Mouse (Mus musculus): ENCODE measurements around the gene Gtf2ird2. TPM values are rescaled to one million over a fixed set of nuclear protein-coding genes. Genes with fewer than 3 reads are reported as not detected.
A peak's percentile ranks its signal among the peaks of the same experiment; 100 is the strongest.

Gtf2ird2 gene
- polyA plus RNA-seq, 1 experiment from 2014 or later = 6.9 TPM

DNA sequence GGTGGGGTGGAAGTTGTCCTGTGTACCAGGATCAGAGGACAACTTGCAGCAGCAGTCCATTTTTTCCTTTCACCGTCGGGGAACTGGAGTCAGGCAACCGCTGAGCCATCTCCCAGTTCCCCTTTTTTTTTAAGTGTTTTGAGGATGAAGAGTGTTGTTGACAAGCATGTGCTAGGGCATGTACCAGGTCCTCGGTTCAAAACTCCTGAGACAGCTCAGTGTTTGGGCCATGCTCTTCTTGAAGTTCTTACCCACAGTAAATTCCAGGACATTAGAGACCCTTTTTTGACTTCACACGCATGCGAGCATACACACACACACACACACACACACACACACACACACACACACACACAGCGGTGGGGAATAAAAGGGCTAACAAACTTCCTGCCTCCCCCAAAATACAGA, 49.4 kb downstream of the Gtf2ird2 start:
- peaks cover 9% of the 10 kb centered on the region for H3K4me1 ChIP-seq (ENCODE audit: control insufficient read depth, insufficient read depth, low read length)
- no peak overlapping the region for H3K9ac ChIP-seq (ENCODE audit: low read length)
- no peaks in the 10 kb centered on the region for H3K9me3 ChIP-seq (ENCODE audit: control insufficient read depth, low read length)
- H3K4me3 ChIP-seq (ENCODE audit: low read depth, low read length) = no peak overlapping the region
- H3K4me2 ChIP-seq (ENCODE audit: low read depth) = no peak overlapping the region
- DNase-seq (ENCODE audit: low spot score) (no peak), ATAC-seq (ENCODE audit: insufficient read depth, low FRiP score, low TSS enrichment) (no peak)
- no peaks in the 10 kb centered on the region for H3K27me3 ChIP-seq (ENCODE audit: control insufficient read depth, insufficient read depth, low read length)
- H3K27ac ChIP-seq (ENCODE audit: low read depth, low read length) = no peak overlapping the region
- peaks cover 12% of the 10 kb centered on the region for H3K36me3 ChIP-seq (ENCODE audit: control insufficient read depth, insufficient read depth, low read length)
- 68% methylated on average over 7 of the region's 7 CpGs for WGBS

DNA sequence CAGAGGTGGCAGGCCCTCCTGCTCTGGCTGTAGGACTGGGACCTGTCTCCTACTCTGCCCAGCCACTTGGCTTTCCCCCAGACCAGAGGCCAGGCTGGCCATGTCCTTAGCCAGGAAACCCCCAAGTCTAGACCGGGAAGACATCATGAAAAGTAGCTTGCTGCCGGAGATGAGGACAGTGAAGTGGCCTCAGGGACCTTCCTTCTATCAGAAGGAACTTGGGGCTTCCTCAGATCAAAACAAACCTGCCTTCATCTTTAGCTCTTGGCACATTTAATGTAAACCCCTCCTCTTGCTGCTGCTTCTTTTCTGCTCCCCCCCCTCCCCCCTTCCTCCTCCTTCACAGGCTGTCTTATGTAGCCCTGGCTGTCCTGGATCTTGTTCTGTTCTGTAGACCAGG, 50.4 kb downstream of the Gtf2ird2 start:
- 0 out of 2 replicates have a peak overlapping the region, but pooled peaks have one; percentile 10 for H3K27ac ChIP-seq (ENCODE audit: low read depth, low read length)
- H3K36me3 ChIP-seq (ENCODE audit: control insufficient read depth, insufficient read depth, low read length) = peaks cover 19% of the 10 kb centered on the region

GRCm38 (mm10) chr5:134235111-134235510, 51.3 kb downstream of the Gtf2ird2 start:
- Histone ChIP-seq H3K4me2 (ENCODE audit: low read depth) (no peak overlapping the region), H3K36me3 (ENCODE audit: control insufficient read depth, insufficient read depth, low read length) (peaks cover 27% of the 10 kb centered on the region), H3K9ac (ENCODE audit: low read length) (no peak overlapping the region), H3K4me1 (ENCODE audit: control insufficient read depth, insufficient read depth, low read length) (peaks cover 9% of the 10 kb centered on the region), H3K27ac (ENCODE audit: low read depth, low read length) (no peak overlapping the region), H3K4me3 (ENCODE audit: low read depth, low read length) (no peak overlapping the region), H3K27me3 (ENCODE audit: control insufficient read depth, insufficient read depth, low read length) (no peaks in the 10 kb centered on the region), H3K9me3 (ENCODE audit: control insufficient read depth, low read length) (no peaks in the 10 kb centered on the region)
- 55% methylated on average over 6 of the region's 6 CpGs for WGBS
- no peak for DNase-seq (ENCODE audit: low spot score)
- no peak for ATAC-seq (ENCODE audit: insufficient read depth, low FRiP score, low TSS enrichment)

More for the DNA sequence above, 50.4 kb downstream of the Gtf2ird2 start:
- Histone ChIP-seq H3K9me3 (ENCODE audit: control insufficient read depth, low read length) (no peaks in the 10 kb centered on the region), H3K27me3 (ENCODE audit: control insufficient read depth, insufficient read depth, low read length) (no peaks in the 10 kb centered on the region), H3K4me3 (ENCODE audit: low read depth, low read length) (no peak overlapping the region), H3K4me1 (ENCODE audit: control insufficient read depth, insufficient read depth, low read length) (peaks cover 9% of the 10 kb centered on the region), H3K9ac (ENCODE audit: low read length) (no peak overlapping the region), H3K4me2 (ENCODE audit: low read depth) (no peak overlapping the region)
- ATAC-seq (ENCODE audit: insufficient read depth, low FRiP score, low TSS enrichment) (no peak), DNase-seq (ENCODE audit: low spot score) (no peak)
- WGBS = 50% methylated on average over 2 of the region's 2 CpGs

GRCm38 (mm10) chr5:134236241-134236640, 52.4 kb downstream of the Gtf2ird2 start:
- ATAC-seq (ENCODE audit: insufficient read depth, low FRiP score, low TSS enrichment) (no peak), DNase-seq (ENCODE audit: low spot score) (no peak)
- Histone ChIP-seq H3K4me2 (ENCODE audit: low read depth) (no peak overlapping the region), H3K27ac (ENCODE audit: low read depth, low read length) (no peak overlapping the region), H3K4me3 (ENCODE audit: low read depth, low read length) (no peak overlapping the region), H3K4me1 (ENCODE audit: control insufficient read depth, insufficient read depth, low read length) (peaks cover 9% of the 10 kb centered on the region), H3K27me3 (ENCODE audit: control insufficient read depth, insufficient read depth, low read length) (no peaks in the 10 kb centered on the region), H3K36me3 (ENCODE audit: control insufficient read depth, insufficient read depth, low read length) (peaks cover 38% of the 10 kb centered on the region), H3K9me3 (ENCODE audit: control insufficient read depth, low read length) (no peaks in the 10 kb centered on the region), H3K9ac (ENCODE audit: low read length) (no peak overlapping the region)
- 93% methylated on average over 3 of the region's 3 CpGs for WGBS

- H3K9ac ChIP-seq (ENCODE audit: low read length) = no peak overlapping the region
- H3K4me3 ChIP-seq (ENCODE audit: low read depth, low read length) = no peak overlapping the region
- no peak overlapping the region for H3K27ac ChIP-seq (ENCODE audit: low read depth, low read length)
- ATAC-seq (ENCODE audit: insufficient read depth, low FRiP score, low TSS enrichment) (no peak), DNase-seq (ENCODE audit: low spot score) (no peak)
- no peak overlapping the region for H3K4me2 ChIP-seq (ENCODE audit: low read depth)
- no peaks in the 10 kb centered on the region for H3K9me3 ChIP-seq (ENCODE audit: control insufficient read depth, low read length)
- H3K4me1 ChIP-seq (ENCODE audit: control insufficient read depth, insufficient read depth, low read length) = peaks cover 9% of the 10 kb centered on the region
- no peaks in the 10 kb centered on the region for H3K27me3 ChIP-seq (ENCODE audit: control insufficient read depth, insufficient read depth, low read length)
- peaks cover 44% of the 10 kb centered on the region for H3K36me3 ChIP-seq (ENCODE audit: control insufficient read depth, insufficient read depth, low read length)
- 88% methylated on average over 6 of the region's 6 CpGs for WGBS
These were observed 53.0 kb downstream of the Gtf2ird2 start for GRCm38 (mm10) chr5:134236796-134237195.

- no peak for DNase-seq (ENCODE audit: low spot score)
- Histone ChIP-seq H3K4me3 (ENCODE audit: low read depth, low read length) (no peak overlapping the region), H3K36me3 (ENCODE audit: control insufficient read depth, insufficient read depth, low read length) (peaks cover 46% of the 10 kb centered on the region), H3K27me3 (ENCODE audit: control insufficient read depth, insufficient read depth, low read length) (no peaks in the 10 kb centered on the region), H3K27ac (ENCODE audit: low read depth, low read length) (no peak overlapping the region), H3K9me3 (ENCODE audit: control insufficient read depth, low read length) (no peaks in the 10 kb centered on the region), H3K4me1 (ENCODE audit: control insufficient read depth, insufficient read depth, low read length) (peaks cover 9% of the 10 kb centered on the region), H3K4me2 (ENCODE audit: low read depth) (no peak overlapping the region), H3K9ac (ENCODE audit: low read length) (no peak overlapping the region)
- 94% methylated on average over 11 of the region's 11 CpGs for WGBS
- no peak for ATAC-seq (ENCODE audit: insufficient read depth, low FRiP score, low TSS enrichment)
These were observed 53.7 kb downstream of the Gtf2ird2 start for GRCm38 (mm10) chr5:134237508-134237907.

GRCm38 (mm10) chr5:134237936-134238760, 54.3 kb downstream of the Gtf2ird2 start:
- Histone ChIP-seq H3K4me2 (ENCODE audit: low read depth) (no peak overlapping the region), H3K27me3 (ENCODE audit: control insufficient read depth, insufficient read depth, low read length) (no peaks in the 10 kb centered on the region), H3K36me3 (ENCODE audit: control insufficient read depth, insufficient read depth, low read length) (peaks cover 51% of the 10 kb centered on the region), H3K4me3 (ENCODE audit: low read depth, low read length) (no peak overlapping the region), H3K9ac (ENCODE audit: low read length) (no peak overlapping the region), H3K9me3 (ENCODE audit: control insufficient read depth, low read length) (no peaks in the 10 kb centered on the region), H3K27ac (ENCODE audit: low read depth, low read length) (no peak overlapping the region; the same call in 1 of the 2 replicates), H3K4me1 (ENCODE audit: control insufficient read depth, insufficient read depth, low read length) (peaks cover 9% of the 10 kb centered on the region)
- ATAC-seq (ENCODE audit: insufficient read depth, low FRiP score, low TSS enrichment) (peak; percentile 55; the same call in 1 of the 2 replicates), DNase-seq (ENCODE audit: low spot score) (peak; percentile 61)
- 75% methylated on average over 28 of the region's 28 CpGs for WGBS

- H3K4me1 ChIP-seq (ENCODE audit: control insufficient read depth, insufficient read depth, low read length) = no peaks in the 10 kb centered on the region
- H3K27ac ChIP-seq (ENCODE audit: low read depth, low read length) = no peak overlapping the region
- H3K9ac ChIP-seq (ENCODE audit: low read length) = no peak overlapping the region
- H3K36me3 ChIP-seq (ENCODE audit: control insufficient read depth, insufficient read depth, low read length) = peaks cover 76% of the 10 kb centered on the region
- DNase-seq (ENCODE audit: low spot score) (no peak), ATAC-seq (ENCODE audit: insufficient read depth, low FRiP score, low TSS enrichment) (no peak)
- no peaks in the 10 kb centered on the region for H3K27me3 ChIP-seq (ENCODE audit: control insufficient read depth, insufficient read depth, low read length)
- H3K4me2 ChIP-seq (ENCODE audit: low read depth) = no peak overlapping the region
- no peak overlapping the region for H3K4me3 ChIP-seq (ENCODE audit: low read depth, low read length)
- H3K9me3 ChIP-seq (ENCODE audit: control insufficient read depth, low read length) = no peaks in the 10 kb centered on the region
- WGBS = 82% methylated on average over 5 of the region's 5 CpGs
These were observed 58.0 kb downstream of the Gtf2ird2 start for GRCm38 (mm10) chr5:134241831-134242230.

All from neural tube, embryonic 11.5 days (tissue).